Mouse (Mus musculus) embryo, embryonic 11.5 days (tissue): ENCODE measurements at regions not wholly inside any gene's neighbourhood (a gene's known extent, or its start where the extent isn't known, plus 50 kb on each side); places are given as distances from the start of the nearest gene placed in this dataset.
"Not testable (repeated sequence)": the region's sequence is repeated elsewhere in the genome, so short reads cannot be mapped to it uniquely, and the experiment has no call there.

Experiments used
- DNase-seq: peaks from one replicate; pipeline ENCODE4 v3.0.0-alpha.2; 2012; ENCODE audit warnings: low read depth, low spot score

- no peak for DNase-seq
Observed at GRCm38 (mm10) chr2:108756251-108756650, 524.3 kb upstream of the Kif18a start.

- no peak for DNase-seq
Observed at GRCm38 (mm10) chr2:108764703-108765102, 515.8 kb upstream of the Kif18a start.

- DNase-seq, result no peak
Observed at GRCm38 (mm10) chr2:108766461-108766860, 514.1 kb upstream of the Kif18a start.

GRCm38 (mm10) chr2:108770383-108770782, 510.2 kb upstream of the Kif18a start:
- no peak for DNase-seq

GRCm38 (mm10) chr2:108783457-108783856, 497.1 kb upstream of the Kif18a start:
- DNase-seq, result no peak

GRCm38 (mm10) chr2:108785161-108785957, 495.2 kb upstream of the Kif18a start:
- no peak for DNase-seq

- no peak for DNase-seq
Observed at GRCm38 (mm10) chr2:108789166-108789565, 491.4 kb upstream of the Kif18a start.

- no peak for DNase-seq
Observed at GRCm38 (mm10) chr2:108795145-108795544, 485.4 kb upstream of the Kif18a start.

GRCm38 (mm10) chr2:108796816-108797581, 483.5 kb upstream of the Kif18a start:
- DNase-seq, result no peak

GRCm38 (mm10) chr2:108812367-108812766, 468.2 kb upstream of the Kif18a start:
- no peak for DNase-seq

- DNase-seq, result no peak
Observed at GRCm38 (mm10) chr2:108813040-108813566, 467.4 kb upstream of the Kif18a start.

- DNase-seq, result no peak
Observed at GRCm38 (mm10) chr2:108816579-108816978, 464.0 kb upstream of the Kif18a start.

- DNase-seq, result no peak
Observed at GRCm38 (mm10) chr2:108824025-108824424, 456.5 kb upstream of the Kif18a start.

- no peak for DNase-seq
Observed at GRCm38 (mm10) chr2:108825981-108826380, 454.6 kb upstream of the Kif18a start.

GRCm38 (mm10) chr2:108827106-108827838, 453.3 kb upstream of the Kif18a start:
- peak; percentile 51 for DNase-seq

GRCm38 (mm10) chr2:108827974-108828700, 452.4 kb upstream of the Kif18a start:
- peak; percentile 4 for DNase-seq

- not testable (repeated sequence) for DNase-seq
Observed at GRCm38 (mm10) chr2:108843855-108844254, 436.7 kb upstream of the Kif18a start.

GRCm38 (mm10) chr2:108848051-108848450, 432.5 kb upstream of the Kif18a start:
- DNase-seq, result no peak

- no peak for DNase-seq
Observed at GRCm38 (mm10) chr2:108854399-108854798, 426.1 kb upstream of the Kif18a start.

- DNase-seq, result peak; percentile 19
Observed at GRCm38 (mm10) chr2:108877141-108877540, 403.4 kb upstream of the Kif18a start.

- no peak for DNase-seq
Observed at GRCm38 (mm10) chr2:108877676-108878075, 402.9 kb upstream of the Kif18a start.
